Mouse (Mus musculus): ENCODE measurements around the gene Arid1a. TPM values are rescaled to one million over a fixed set of nuclear protein-coding genes. Genes with fewer than 3 reads are reported as not detected.

The Arid1a gene
- total RNA-seq, 2 experiments from 2014 or later: 81.0 to 88.3 TPM

- no peak for DNase-seq (ENCODE audit: low spot score in 2 of 2)
- intact Hi-C loops (cut with DNase I): no loop called here
Measured at GRCm38 (mm10) chr4:133630326-133630920, 126.1 kb downstream of the Arid1a start.

- no peak for DNase-seq (ENCODE audit: low spot score in 2 of 2)
- intact Hi-C loops (cut with DNase I): no loop called here
Measured at GRCm38 (mm10) chr4:133629191-133629590, 127.4 kb downstream of the Arid1a start.

Small RNA genes within 50 kb of the gene (microRNA-seq; reads per million reads assigned to microRNA genes)
- 0 reads per million in 2 experiments for gene Mir7227

Other genes with a start within 250 kb of the Arid1a start
- gene Kdf1, start 237.8 kb downstream of the Arid1a start, total RNA-seq (2021): not detected
- gene Nudc, start 210.8 kb downstream of the Arid1a start, total RNA-seq (2021): 100 to 1,000 TPM; 129 TPM
- gene Nr0b2, start 203.4 kb downstream of the Arid1a start, total RNA-seq (2021): not detected
- gene Gpatch3, start 182.0 kb downstream of the Arid1a start, total RNA-seq (2021): 1 to 10 TPM; 6.5 to 7.3 TPM
- 10 to 100 TPM in 1 of 2 experiments, 1 to 10 TPM in 1; 9.8 to 10.9 TPM for gene Gpn2, start 172.4 kb downstream of the Arid1a start, total RNA-seq (2021)
- gene Sfn, start 154.6 kb downstream of the Arid1a start, total RNA-seq (2021): 1 to 10 TPM; 1.3 to 1.9 TPM
- gene Zdhhc18, start 106.6 kb downstream of the Arid1a start, total RNA-seq (2021): 10 to 100 TPM; 30.9 to 40.6 TPM
- gene Pigv, start 84.1 kb downstream of the Arid1a start, total RNA-seq (2021): 1 to 10 TPM; 6.9 to 7.4 TPM
- 10 to 100 TPM; 13.1 to 14.1 TPM for gene Rps6ka1, start 131.0 kb upstream of the Arid1a start, total RNA-seq (2021)
- 100 to 1,000 TPM in 1 of 2 experiments, 10 to 100 TPM in 1; 95.1 to 113 TPM for gene Hmgn2, start 211.9 kb upstream of the Arid1a start, total RNA-seq (2021)
- 10 to 100 TPM; 60.5 to 66.1 TPM for gene Dhdds, start 244.1 kb upstream of the Arid1a start, total RNA-seq (2021)